Mouse (Mus musculus): ENCODE results near the gene Cdk9.

DNA sequence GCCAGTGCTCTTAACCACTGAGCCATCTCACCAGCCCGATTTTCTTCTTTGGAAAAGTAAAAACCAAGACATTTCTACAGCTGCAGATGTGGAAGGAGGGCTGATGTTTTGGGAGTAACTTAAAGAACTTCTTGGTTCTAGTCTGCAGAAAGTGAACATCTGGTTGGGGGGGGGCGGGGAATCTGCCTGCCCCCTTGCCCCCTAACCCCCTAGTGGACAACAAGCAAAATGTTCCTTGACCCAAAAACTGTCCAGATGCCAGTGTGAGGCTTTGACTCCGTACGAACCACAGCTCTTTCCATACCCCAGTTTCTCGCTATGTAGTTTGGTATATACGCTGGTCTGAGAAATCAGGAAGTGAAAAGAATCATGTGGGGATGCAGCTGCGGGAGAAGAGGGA, 37.3 kb upstream of the Cdk9 start:
- TF ChIP-seq CTCF (IDR thresholded peaks at IDR 0.05 in 2 of 3, conservative IDR thresholded peaks at IDR 0.05 in 1 of 3; ENCODE audit: control insufficient read depth in 1 of 3, insufficient read depth in 1 of 3, low read depth in 2 of 3, low read length in 3 of 3, poor library complexity in 1 of 3, severe bottlenecking in 1 of 3) = no peak; a peak in 1 of 6 replicates
- TF ChIP-seq USF2 (IDR thresholded peaks at IDR 0.05; ENCODE audit: borderline replicate concordance in 1 of 2, insufficient read depth in 1 of 2, low read depth in 1 of 2, low read length in 2 of 2) = no peak
- TF ChIP-seq ELF1 (IDR thresholded peaks at IDR 0.05; ENCODE audit: low read depth, low read length) = no peak
- TF ChIP-seq POLR2A (IDR thresholded peaks at IDR 0.05; ENCODE audit: control insufficient read depth in 1 of 2, insufficient read depth in 1 of 2, low read depth in 1 of 2, low read length in 2 of 2, poor library complexity in 1 of 2) = no peak
- no peak for TF ChIP-seq NRF1 (IDR thresholded peaks at IDR 0.05; ENCODE audit: insufficient read depth, low read depth, low read length, poor library complexity, severe bottlenecking)
